Mouse (Mus musculus) layer of hippocampus, adult 18-20 months (tissue): ENCODE data around the gene Cd84. TPM values are rescaled to one million over a fixed set of nuclear protein-coding genes. Genes with fewer than 3 reads are reported as not detected.
"Not testable (repeated sequence)": the region's sequence is repeated elsewhere in the genome, so short reads cannot be mapped to it uniquely, and the experiment has no call there.

ENCODE experiments used
- DNase-seq, 2 experiments: peaks; one replicate each; pipeline ENCODE4 v3.0.0; 2022; ENCODE audit warnings: low spot score in 2 of 2
- long read RNA-seq: library from polyadenylated mRNA; stranded (forward); transcript quantifications from one replicate; pipeline ENCODE4 v2.0.0, GENCODE M21; 2021
- total RNA-seq, 2 experiments: library from RNA; stranded (reverse); gene quantifications; 2 replicates each; pipeline ENCODE4 v1.2.3; 2021

Gene Cd84
- total RNA-seq, result 1 to 10 TPM; 2.2 to 2.5 TPM
- long read RNA-seq, result 0 reads

GRCm38 (mm10) chr1:171839488-171839887 is at the start of gene Cd84:
Gene Cd84 (plus strand): TSS chr1:171839697.
- DNase-seq, result no peak

- DNase-seq, result no peak
Measured at GRCm38 (mm10) chr1:171791491-171791890, 48.0 kb upstream of the Cd84 start.

GRCm38 (mm10) chr1:171796185-171796584 is 43.3 kb upstream of the Cd84 start:
- DNase-seq, result no peak

GRCm38 (mm10) chr1:171797840-171798239 is 41.7 kb upstream of the Cd84 start:
- DNase-seq, result no peak

GRCm38 (mm10) chr1:171799648-171800047 is 39.8 kb upstream of the Cd84 start:
- DNase-seq, result no peak

GRCm38 (mm10) chr1:171811048-171811447 is 28.4 kb upstream of the Cd84 start:
- DNase-seq, result not testable (repeated sequence)

GRCm38 (mm10) chr1:171815545-171816439 is 23.7 kb upstream of the Cd84 start:
- peak; percentile 7 to 77 for DNase-seq

GRCm38 (mm10) chr1:171816991-171817390 is 22.5 kb upstream of the Cd84 start:
- no peak for DNase-seq

- DNase-seq, result no peak
Measured at GRCm38 (mm10) chr1:171821331-171821730, 18.2 kb upstream of the Cd84 start.

GRCm38 (mm10) chr1:171825462-171825861 is 14.0 kb upstream of the Cd84 start:
- no peak for DNase-seq

GRCm38 (mm10) chr1:171826164-171826563 is 13.3 kb upstream of the Cd84 start:
- peak in 1 of 2 experiments; percentile 40 for DNase-seq

- no peak for DNase-seq
Measured at GRCm38 (mm10) chr1:171827674-171828073, 11.8 kb upstream of the Cd84 start.

GRCm38 (mm10) chr1:171840450-171841023 is 1.0 kb downstream of the Cd84 start:
- no peak for DNase-seq

GRCm38 (mm10) chr1:171845035-171845754 is 5.7 kb downstream of the Cd84 start:
- DNase-seq, result no peak

- DNase-seq, result no peak
Measured at GRCm38 (mm10) chr1:171848201-171848600, 8.7 kb downstream of the Cd84 start.

GRCm38 (mm10) chr1:171848757-171849156 is 9.3 kb downstream of the Cd84 start:
- no peak for DNase-seq

- DNase-seq, result no peak
Measured at GRCm38 (mm10) chr1:171849454-171849853, 10.0 kb downstream of the Cd84 start.

GRCm38 (mm10) chr1:171865467-171865866 is 26.0 kb downstream of the Cd84 start:
- no peak for DNase-seq

GRCm38 (mm10) chr1:171886989-171887388 is 47.5 kb downstream of the Cd84 start:
- no peak for DNase-seq

- DNase-seq, result not testable (repeated sequence)
Measured at GRCm38 (mm10) chr1:171895364-171895763, 55.9 kb downstream of the Cd84 start, which contains the start of gene Gm10521. Gene Gm10521 (plus strand): TSS chr1:171895664.

- DNase-seq, result no peak
Measured at GRCm38 (mm10) chr1:171904011-171904410, 64.5 kb downstream of the Cd84 start.
